Mouse (Mus musculus) ES-E14 (cell line): ENCODE results near the gene Afm. TPM values are rescaled to one million over a fixed set of nuclear protein-coding genes. Genes with fewer than 3 reads are reported as not detected.
A peak's percentile ranks its signal among the peaks of the same experiment; 100 is the strongest.

ENCODE experiments used
- DNase-seq: peaks from one replicate; pipeline ENCODE4 v3.0.0-alpha.2; 2013; ENCODE audit warnings: low read depth, low spot score
- H3K27ac ChIP-seq: 2 replicates; pipeline ENCODE4 v1.5.1; 2012; ENCODE audit warnings: low read depth, mild to moderate bottlenecking, low read length, moderate library complexity, mixed read lengths; ENCODE audit not compliant: poor library complexity, insufficient read depth, severe bottlenecking
- H3K36me3 ChIP-seq: 2 replicates; pipeline ENCODE4 v1.6.1; 2012; ENCODE audit warnings: mild to moderate bottlenecking, low read length, moderate library complexity, mixed read lengths; ENCODE audit not compliant: control insufficient read depth, poor library complexity, insufficient read depth, severe bottlenecking
- H3K4me1 ChIP-seq, 2 experiments: fragments of 150-350 bp in 1 of 2; sonication (generic) in 1 of 2; 2 replicates each; pipeline ENCODE4 v1.6.1; 2012; ENCODE audit warnings: low read length in 2 of 2, mild to moderate bottlenecking in 1 of 2, mixed read lengths in 1 of 2; ENCODE audit not compliant: control insufficient read depth in 2 of 2, insufficient read depth in 2 of 2, poor library complexity in 1 of 2
- H3K4me3 ChIP-seq, 2 experiments: fragments of 150-350 bp in 1 of 2; sonication (generic) in 1 of 2; 2 replicates each; pipeline ENCODE4 v1.5.1; 2012; ENCODE audit warnings: low read length in 2 of 2, low read depth in 1 of 2, mild to moderate bottlenecking in 1 of 2, mixed read lengths in 1 of 2; ENCODE audit not compliant: insufficient read depth in 1 of 2, poor library complexity in 1 of 2, severe bottlenecking in 1 of 2
- H3K9ac ChIP-seq: 2 replicates; pipeline ENCODE4 v1.6.1; 2012; ENCODE audit warnings: low read depth, mild to moderate bottlenecking, low read length, mixed read lengths; ENCODE audit not compliant: poor library complexity, insufficient read depth, severe bottlenecking
- H3K9me3 ChIP-seq: fragments of 150-350 bp; sonication (generic); 2 replicates; pipeline ENCODE4 v1.6.1; 2012; ENCODE audit warnings: low read depth, mild to moderate bottlenecking, low read length; ENCODE audit not compliant: control insufficient read depth, insufficient read depth
- CHD2 ChIP-seq: IDR thresholded peaks from 2 replicates; pipeline ENCODE4 v1.6.1; 2014; ENCODE audit warnings: mild to moderate bottlenecking, low read depth, low read length, inconsistent platforms
- HCFC1 ChIP-seq: IDR thresholded peaks from 2 replicates; pipeline ENCODE4 v1.6.1; 2012; ENCODE audit warnings: low read length, inconsistent platforms, borderline replicate concordance; ENCODE audit not compliant: insufficient read depth
- MAFK ChIP-seq: IDR thresholded peaks from 2 replicates; pipeline ENCODE4 v1.6.1; 2014; ENCODE audit warnings: mild to moderate bottlenecking, low read depth, low read length, inconsistent platforms; ENCODE audit not compliant: insufficient read depth
- ZC3H11A ChIP-seq: IDR thresholded peaks from 2 replicates; pipeline ENCODE4 v1.6.1; 2012; ENCODE audit warnings: low read depth, mild to moderate bottlenecking, inconsistent platforms, low read length, borderline replicate concordance
- ZNF384 ChIP-seq: IDR thresholded peaks from 2 replicates; pipeline ENCODE4 v1.6.1; 2012; ENCODE audit warnings: low read depth, low read length, inconsistent platforms
- in situ Hi-C, 2 experiments: fragments of 600-800 bp; cut with MboI; formaldehyde crosslinking; loops; one replicate each; pipeline ENCODE4 v1.15.1; 2025; ENCODE audit warnings: low sequenced_read_pairs in 2 of 2, inconsistent platforms in 1 of 2; ENCODE audit not compliant: unreplicated experiment in 2 of 2
- total RNA-seq: library from RNA; depleted of rRNA; stranded (reverse); fragments of 300-350 nt; gene quantifications from 2 replicates; pipeline ENCODE4 v1.2.3, GENCODE M21; 2012

Afm gene
- total RNA-seq, 1 experiment, result not detected

DNA sequence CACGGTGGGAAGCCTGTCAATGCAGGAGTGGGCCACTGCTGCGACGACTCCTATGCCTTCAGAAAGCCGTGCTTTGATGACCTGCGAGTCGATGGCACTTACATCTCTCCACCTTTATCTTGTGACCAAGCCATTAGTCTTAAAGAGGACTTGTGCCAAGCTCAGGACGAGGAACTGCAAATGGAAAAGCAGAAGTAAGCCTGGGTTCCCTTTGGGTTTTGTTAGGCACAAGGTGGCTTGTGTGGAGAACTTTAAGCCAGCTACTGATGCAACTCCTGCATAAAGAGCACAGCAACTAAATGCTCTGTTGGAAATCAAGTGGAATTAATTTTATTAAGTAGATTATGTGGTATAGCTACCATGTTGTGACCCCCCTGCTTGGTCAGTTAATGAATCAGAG, 66.1 kb downstream of the Afm start:
- Histone ChIP-seq H3K36me3 (no peaks in the 10 kb centered on the region), H3K4me1 (no peaks in the 10 kb centered on the region), H3K4me3 (no peak overlapping the region), H3K27ac (no peak overlapping the region), H3K9ac (no peak overlapping the region), H3K9me3 (no peaks in the 10 kb centered on the region)
- no peak for DNase-seq
- in situ Hi-C loops, result loop anchor here in 1 of 2 experiments (25.0 kb wide), 1 partner anchor 372 kb away; the partner anchor contains the start of gene Cox18
- TF ChIP-seq ZNF384 (no peak), HCFC1 (no peak), MAFK (no peak), ZC3H11A (no peak)

DNA sequence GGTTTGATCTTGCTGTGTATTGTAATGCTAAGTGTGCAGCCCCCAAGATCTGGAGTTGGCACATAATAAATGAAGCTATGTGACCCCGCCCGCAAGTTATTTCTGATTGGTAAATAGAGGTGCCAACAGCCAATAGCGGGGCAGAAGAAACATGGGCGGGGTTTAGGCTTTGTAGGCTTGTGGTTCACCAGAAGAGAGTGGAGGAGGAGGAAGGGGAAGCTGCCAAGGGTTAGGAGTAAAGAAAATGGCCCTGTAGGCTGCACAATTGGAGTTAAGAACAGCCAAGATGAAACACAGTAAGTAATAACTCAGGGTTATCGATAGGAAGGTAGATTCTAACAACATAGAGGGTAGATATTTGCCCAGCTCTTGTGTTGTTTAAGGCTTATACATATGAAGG, 67.8 kb downstream of the Afm start:
- Histone ChIP-seq H3K36me3 (no peaks in the 10 kb centered on the region), H3K27ac (no peak overlapping the region), H3K4me1 (no peaks in the 10 kb centered on the region), H3K9me3 (no peaks in the 10 kb centered on the region), H3K4me3 (no peak overlapping the region), H3K9ac (no peak overlapping the region)
- in situ Hi-C loops, result loop anchor here in 1 of 2 experiments (25.0 kb wide), 1 partner anchor 374 kb away; the partner anchor contains the start of gene Cox18
- no peak for DNase-seq
- no peak for TF ChIP-seq CHD2
- TF ChIP-seq ZNF384, result no peak

DNA sequence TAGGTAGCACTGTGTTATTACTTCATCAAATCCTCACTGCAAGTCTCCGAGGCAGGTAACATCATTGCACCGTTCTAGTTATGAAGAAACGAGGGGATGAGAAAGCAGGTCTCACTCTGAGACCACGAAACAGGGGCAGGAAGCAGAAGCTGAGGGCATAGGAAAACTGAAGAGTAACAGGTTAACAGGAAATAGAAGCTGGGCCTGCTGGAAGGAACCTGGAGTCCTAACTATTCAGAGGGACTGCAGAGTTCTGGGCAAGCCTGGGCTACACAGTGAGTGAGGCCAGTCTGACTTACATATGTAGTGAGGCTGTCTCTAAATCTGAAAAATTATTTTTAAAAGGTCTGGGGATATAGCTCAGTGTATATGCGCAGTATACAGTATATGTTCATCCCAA, 69.4 kb downstream of the Afm start:
- no peaks in the 10 kb centered on the region for H3K36me3 ChIP-seq
- H3K4me3 ChIP-seq, result no peak overlapping the region
- in situ Hi-C loops, result loop anchor here in 1 of 2 experiments (25.0 kb wide), 1 partner anchor 376 kb away; the partner anchor contains the start of gene Cox18
- no peaks in the 10 kb centered on the region for H3K4me1 ChIP-seq
- H3K9ac ChIP-seq, result no peak overlapping the region
- no peak for DNase-seq
- no peaks in the 10 kb centered on the region for H3K9me3 ChIP-seq
- no peak overlapping the region for H3K27ac ChIP-seq
- TF ChIP-seq ZNF384 (no peak), HCFC1 (no peak), MAFK (no peak), CHD2 (no peak), ZC3H11A (no peak)

DNA sequence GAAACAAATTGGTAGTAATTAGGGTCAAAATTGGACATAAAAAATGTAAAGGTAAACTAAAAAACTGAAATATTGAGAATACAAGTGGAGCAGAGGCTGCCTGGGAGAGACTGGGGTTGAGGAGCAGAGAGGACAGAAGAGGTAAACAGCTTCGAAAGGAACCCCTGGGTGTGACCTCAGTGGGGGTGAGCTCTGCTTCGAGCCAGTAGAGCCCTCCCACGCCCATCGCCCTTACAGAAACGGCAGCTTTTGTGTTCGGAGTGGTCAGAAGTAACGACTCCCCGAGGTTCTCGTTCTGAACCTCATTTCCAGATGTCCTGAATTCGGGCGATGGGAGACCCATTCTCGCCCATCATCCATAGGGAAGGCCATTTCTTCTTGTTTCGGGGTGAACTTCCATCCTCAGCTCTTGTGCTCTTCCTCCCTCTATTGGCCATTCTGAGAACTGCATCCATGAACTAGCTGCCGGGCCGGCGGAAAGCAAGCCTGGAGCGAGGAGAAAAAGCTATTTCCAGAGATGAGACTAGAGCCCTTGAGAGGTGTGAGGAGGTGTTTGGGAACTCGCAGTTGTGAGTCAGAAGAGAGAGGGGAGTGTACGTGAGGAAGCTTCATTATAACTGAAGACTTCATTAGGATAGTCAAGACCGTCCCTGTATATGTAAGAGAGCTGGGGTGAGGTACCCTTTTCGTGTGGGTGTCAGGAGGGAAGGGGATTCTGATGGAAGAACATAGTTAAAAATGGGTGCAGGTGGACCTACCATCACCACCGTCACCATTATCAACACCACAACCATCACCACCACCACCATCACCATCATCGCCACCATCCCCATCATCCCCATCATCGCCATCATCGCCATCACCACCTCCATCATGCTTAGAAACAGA, 70.2 kb downstream of the Afm start:
- H3K9ac ChIP-seq, result no peak overlapping the region
- no peaks in the 10 kb centered on the region for H3K36me3 ChIP-seq
- peak; percentile 61 for DNase-seq
- H3K27ac ChIP-seq, result no peak overlapping the region
- H3K4me3 ChIP-seq, result peak overlapping the region in 1 of 2 experiments; percentile 37; a peak in 1 of 4 replicates
- H3K4me1 ChIP-seq, result no peaks in the 10 kb centered on the region
- in situ Hi-C loops, result loop anchor here in 1 of 2 experiments (25.0 kb wide), 1 partner anchor 377 kb away; the partner anchor contains the start of gene Cox18
- no peak for TF ChIP-seq CHD2
- TF ChIP-seq MAFK, result no peak
- no peak for TF ChIP-seq ZC3H11A
- TF ChIP-seq HCFC1, result no peak
- TF ChIP-seq ZNF384, result no peak
- H3K9me3 ChIP-seq, result no peaks in the 10 kb centered on the region
